Mouse (Mus musculus) fibroblast of lung, adult 2 months (primary cell): Measurements from ENCODE around the gene Nqo2.
A peak's percentile ranks its signal among the peaks of the same experiment; 100 is the strongest.

Experiments
- DNase-seq: peaks from one replicate; pipeline ENCODE4 v3.0.0-alpha.2; 2011; ENCODE audit warnings: low read depth

Gene Nqo2

DNA sequence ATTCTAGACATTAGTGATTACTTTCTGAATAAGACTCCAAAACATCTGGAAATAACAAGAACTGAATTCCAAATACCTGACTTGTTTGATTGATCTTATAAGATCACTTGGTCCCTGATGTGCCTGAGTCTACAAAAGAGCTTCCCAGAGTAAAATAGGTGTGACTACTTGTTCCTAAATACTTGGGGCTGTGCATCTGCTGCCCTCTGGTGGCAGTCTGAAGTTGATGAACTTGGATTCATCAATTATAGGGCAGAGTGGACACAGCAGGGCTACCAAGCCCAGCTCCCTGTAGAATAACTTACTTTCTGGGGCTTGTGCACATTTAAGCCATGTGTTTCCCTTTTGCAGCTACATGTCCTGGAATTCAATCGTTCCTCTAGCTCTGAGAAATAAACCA, 30.7 kb downstream of the Nqo2 start:
- peak; percentile 39 for DNase-seq

DNA sequence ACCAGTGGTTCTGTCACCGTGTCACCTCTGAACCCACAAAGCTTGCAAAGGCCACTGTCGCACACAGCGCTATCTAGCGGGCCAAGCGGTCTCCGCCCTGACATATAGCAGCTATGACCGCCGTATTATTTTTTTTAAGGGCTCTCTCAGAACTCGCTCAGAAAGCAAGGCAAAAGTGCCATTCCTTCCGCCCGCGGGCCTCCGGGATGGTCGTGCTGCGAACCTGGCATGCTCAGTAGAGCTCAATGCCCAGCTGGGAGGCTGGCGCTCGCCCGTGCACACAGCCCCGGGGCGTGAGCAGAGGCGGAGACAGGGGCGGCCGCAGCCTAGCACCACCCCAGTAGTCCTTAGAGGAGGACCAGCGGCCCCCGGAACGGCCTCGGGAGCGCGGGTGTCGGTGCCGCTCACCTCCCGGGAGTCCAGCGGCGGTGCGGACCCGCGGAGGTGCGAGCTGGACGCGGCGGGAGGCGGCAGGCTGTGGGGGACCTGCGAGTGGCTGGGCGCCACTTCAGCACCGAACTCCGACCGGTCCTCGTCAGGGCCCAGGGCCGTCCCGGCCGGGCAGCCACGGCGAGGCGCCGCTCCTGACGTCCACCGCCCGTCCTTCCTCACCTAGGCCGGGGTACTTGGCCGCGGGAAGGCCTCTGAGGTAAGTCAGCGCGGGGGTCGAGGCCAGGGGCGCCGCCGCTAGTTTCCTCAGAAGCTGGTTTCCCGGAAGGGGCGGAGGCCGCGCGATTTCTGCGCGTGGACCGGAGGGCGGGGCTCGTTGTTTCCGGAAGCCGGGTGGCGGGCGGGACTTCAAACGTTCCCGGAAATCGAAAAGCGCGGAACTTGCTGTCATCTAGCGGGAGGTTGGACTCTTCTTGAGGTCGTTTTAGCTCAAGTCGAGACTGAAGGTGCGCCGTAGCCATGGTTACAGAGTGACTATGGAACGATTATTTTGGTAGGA, 37.8 kb downstream of the Nqo2 start, which contains the start of the genes Ripk1 and Serpinb6a:
Gene Ripk1, plus strand, starts transcription at position 306 of the 949 bp plus-strand sequence.
Gene Serpinb6a, minus strand, starts transcription at position 737 of the 949 bp plus-strand sequence.
- DNase-seq, result peak; percentile 54

DNA sequence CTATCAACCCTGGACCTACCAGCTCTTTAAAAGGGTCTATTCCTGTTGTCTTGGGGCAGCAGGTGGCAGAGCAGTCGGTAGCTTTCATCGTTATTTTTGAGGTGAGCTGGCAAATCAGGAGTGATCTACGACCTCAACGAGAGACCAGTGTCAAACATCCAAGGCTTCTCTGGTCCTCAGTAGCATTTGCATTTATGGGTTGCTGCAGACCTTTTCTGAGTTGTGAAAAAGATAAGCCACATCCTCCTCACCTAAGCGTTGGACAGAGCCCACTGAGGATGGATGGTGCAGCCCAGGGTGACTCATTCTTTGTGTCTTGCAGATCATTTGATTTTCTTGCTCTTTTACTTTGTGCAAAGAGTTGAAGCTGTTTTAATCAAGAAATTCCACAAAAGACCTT, 38.6 kb downstream of the Nqo2 start:
- no peak for DNase-seq

DNA sequence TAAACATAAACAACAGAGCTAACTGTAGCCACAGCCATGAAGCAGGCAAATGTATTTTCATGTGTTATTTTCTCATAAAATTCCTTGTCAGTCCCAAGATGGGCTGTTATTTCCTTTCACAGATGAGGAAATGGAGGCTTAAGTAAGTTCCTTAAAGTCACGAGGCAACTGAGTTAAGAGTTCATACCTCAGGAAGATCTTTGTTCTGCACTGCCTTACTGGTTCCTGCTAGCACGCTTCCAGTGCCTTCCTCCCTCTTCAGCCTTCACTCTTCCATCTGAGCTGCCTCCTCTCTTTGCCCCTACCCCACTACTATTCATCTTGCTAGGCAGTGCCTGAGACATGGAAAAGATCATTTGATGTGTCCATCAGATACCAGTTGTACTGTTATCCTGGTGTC, 42.7 kb downstream of the Nqo2 start:
- DNase-seq, result no peak

DNA sequence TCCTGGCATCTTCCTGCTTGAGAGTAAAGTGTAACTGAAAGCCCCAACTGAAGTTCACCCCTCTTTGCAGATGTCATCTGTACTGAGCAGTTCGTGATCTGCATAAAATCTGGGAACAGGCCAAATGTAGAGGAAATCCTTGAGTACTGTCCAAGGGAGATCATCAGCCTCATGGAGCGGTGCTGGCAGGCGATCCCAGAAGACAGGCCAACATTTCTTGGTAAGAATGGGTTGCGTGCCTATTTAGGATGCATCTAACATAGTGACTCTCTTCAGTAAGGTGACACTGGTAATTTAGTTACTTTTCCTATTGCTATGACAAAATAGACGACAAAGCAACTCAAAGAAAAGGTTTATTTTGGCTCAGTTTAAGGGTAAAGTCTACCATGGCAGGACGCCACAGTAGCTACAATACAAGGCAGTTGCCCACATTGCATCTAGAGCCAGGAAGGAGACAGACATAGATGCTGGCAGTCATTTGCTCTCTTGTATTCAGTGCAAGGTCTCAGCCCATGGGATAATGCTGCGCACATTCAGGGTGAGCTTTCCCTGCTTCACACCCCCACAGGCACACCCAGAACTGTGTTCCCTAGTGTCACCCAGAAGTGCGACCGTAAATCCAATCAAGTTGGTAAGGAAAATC, 52.6 kb downstream of the Nqo2 start:
- DNase-seq, result no peak

DNA sequence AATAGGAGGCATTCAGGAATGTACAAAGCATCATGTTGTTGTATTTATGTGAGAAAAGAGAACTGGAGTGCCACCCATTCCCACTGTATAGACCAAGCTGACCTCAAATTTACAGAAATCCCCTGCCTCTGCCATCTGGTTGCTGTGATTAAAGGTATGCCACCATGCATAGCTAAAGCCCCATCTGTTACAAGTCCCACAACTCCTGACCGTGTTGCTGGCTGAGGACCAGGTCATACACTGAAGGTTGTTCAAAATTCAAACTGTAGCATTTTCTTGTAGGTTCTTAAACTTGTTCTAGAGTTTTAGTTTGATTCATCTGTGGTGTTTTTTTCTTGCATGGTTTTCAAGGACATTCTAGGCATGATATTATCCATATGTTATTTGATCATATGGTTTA, 54.0 kb downstream of the Nqo2 start:
- DNase-seq, result no peak

DNA sequence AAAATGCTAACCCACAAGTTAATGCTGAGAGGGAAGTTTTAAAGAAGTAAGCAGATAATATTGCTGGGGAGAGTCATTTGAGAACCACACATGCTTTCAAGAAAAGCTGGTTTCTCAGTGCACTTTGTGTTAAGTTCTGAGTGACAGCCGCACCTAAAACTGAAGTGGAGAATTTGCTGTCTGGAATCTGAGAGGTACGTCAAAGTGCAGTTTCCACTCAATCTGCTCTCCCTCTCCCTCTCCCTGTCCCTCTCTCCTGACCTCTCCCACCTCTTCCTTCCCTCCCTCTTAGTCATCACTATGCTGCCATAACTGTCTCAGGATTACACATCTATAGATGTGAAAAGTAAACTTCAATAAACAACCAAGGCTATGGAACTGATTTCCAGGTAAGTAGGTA, 57.5 kb downstream of the Nqo2 start:
- no peak for DNase-seq

DNA sequence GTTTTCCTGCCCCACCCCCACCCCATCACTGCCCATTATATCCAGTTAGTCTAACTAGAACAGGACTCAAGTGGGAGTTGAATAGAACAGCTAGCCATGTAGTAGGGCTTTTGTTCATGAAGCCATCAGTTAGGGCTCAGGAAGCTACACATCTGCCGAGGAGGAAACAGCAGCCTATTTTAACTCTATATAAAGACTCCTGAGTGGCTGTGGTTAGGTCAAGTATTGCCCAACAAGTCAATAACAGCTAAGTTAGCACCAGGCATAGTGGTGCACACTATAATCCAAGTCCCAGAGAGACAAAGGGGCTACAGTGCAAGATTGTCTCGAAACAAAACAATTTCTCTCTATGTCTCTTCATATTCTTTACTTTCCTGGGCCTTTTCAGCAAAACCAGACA, 67.6 kb downstream of the Nqo2 start:
- DNase-seq, result no peak

DNA sequence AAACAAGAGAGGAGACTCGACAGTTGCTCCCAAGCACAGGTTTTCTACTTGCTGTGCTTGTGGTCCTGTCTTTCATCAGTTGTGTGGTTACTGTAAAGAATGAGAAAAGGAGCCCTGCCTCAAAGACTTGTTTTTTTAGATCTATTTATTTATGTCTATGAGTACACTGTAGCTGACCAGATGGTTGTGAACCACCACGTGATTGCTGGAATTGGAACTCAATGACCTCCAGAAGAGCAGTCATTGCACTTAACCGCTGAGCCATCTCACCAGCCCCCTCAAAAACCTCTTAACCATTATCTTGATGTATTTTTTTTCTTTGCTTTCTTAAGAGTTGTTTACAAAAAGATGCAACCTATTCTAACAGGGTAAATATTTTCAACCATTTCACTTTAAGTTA, 70.9 kb downstream of the Nqo2 start:
- no peak for DNase-seq

DNA sequence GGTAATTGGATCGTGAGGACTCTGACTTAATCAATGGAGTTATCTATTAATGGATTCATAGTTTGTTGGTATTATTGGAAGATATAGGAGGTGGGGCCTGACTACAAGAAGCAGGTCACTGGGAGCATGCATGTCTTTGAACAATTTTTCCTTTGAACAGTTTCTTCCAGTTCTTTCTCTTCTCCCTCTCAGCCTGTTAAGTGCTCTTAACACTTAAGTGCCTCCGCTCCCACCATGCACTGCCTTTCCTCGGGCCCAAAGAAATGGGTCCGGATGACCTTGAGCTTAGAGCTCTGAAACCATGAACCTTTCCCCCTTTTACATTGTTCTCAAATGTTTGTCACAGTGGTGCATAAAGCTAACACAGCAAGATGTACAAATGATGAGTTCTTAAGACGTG, 72.2 kb downstream of the Nqo2 start:
- DNase-seq, result no peak

DNA sequence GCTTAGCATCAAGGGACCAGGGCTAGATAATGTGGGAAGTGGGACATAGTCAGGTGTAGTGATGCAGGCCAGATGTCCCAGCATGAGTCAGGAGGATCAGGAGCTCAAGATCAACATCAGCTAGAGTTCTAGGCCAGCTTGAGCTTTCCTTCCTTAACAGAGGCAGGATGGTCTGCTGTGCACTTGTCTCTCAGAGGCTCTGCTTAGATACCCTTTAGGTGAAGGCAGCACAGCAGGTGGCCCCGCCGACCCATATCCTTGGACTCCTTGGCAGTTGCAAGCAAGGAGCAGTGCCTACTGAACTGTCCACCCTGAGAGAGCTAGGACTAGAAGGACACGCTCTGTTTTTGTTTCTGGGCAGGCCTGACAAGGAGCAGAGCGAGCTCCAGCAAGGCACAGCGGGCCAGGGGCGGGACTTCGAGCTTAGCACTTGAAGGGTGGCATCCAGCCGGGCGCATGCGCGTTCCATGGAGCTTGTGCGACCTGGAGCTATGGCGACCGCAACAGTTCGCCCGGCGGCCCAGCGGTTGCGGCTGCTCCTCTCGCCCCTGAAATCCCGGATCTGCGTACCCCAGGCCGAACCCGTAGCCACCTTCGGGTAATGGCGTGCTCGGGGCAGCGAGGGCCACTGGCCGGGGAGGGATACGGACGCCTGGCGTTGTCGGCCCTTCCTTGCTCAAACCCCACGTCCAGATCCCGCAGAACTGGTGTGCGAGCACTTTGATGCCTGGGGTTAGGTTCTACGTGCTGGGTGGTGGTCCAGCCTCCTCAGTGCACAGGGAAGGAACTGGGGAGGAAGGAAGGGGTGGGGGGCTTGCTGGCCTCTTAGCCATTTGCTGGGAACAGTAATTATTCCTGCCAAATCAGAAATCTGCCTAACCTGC, 72.9 kb downstream of the Nqo2 start, which contains the start of gene Bphl:
Gene Bphl, plus strand, starts transcription at position 426 of the 884 bp plus-strand sequence.
- DNase-seq, result peak; percentile 79

DNA sequence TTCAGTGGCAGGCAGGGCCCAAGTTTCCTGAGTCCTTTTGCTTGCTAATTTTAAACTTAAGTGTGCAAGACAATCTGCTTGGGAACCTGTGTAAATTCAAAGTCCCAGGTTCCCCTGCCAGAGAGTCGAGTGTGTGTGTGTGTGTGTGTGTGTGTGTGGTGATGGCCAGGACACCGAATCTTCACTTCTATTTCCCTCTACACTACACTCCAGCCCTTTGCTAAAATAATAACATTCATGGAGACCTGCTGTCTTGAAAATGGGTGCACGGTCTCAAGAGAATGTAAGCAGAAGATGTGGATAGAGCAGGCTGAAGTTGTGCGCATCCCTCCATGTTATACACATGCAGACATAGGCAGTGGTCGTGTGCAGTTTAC, 73.6 kb downstream of the Nqo2 start:
- DNase-seq, result no peak
